Comparison of ENCODE assay signal across 8 mouse cellular contexts in genomic region chr17:23661526-23661925, GRCm38 (mm10). TPM values are rescaled to one million over a fixed set of nuclear protein-coding genes. Genes with fewer than 3 reads are reported as not detected.
DNase-seq lines count a peak whose midpoint lies in the region; TF ChIP-seq lines count a peak whose summit lies in the region.

No protein-coding gene starts in this region.

- no peaks in the 10 kb centered on the region for H3K4me1 ChIP-seq in heart, adult 2 months (ENCODE audit: control insufficient read depth, insufficient read depth, low read length)

- no peak overlapping the region for H3K4me3 ChIP-seq in heart, adult 2 months

- no peak for DNase-seq in heart, adult 2 months
- no peak for DNase-seq in heart, postnatal 25 days (ENCODE audit: low spot score)
- DNase-seq in 416B (ENCODE audit: low read depth) (peak; percentile 27), R1 (ENCODE audit: low read depth, low spot score) (peak; percentile 80)
- peak; percentile 26 for DNase-seq in lung, postnatal 14 days
- DNase-seq in right cerebral cortex, postnatal 25 days = no peak
- DNase-seq in neural tube, embryonic 10.5 days (ENCODE audit: extremely low spot score, low spot score) = no peak
- DNase-seq in layer of hippocampus, adult 9-11 months = no peak

- no peak overlapping the region for H3K9ac ChIP-seq in heart, adult 2 months (ENCODE audit: low read depth, low read length)

- no peak overlapping the region for H3K27ac ChIP-seq in heart, adult 2 months

- H3K36me3 ChIP-seq in heart, adult 2 months (ENCODE audit: control insufficient read depth, insufficient read depth, low read length) = no peaks in the 10 kb centered on the region

- no peak for TF ChIP-seq POLR2A in heart, adult 2 months (IDR thresholded peaks at IDR 0.05; ENCODE audit: insufficient read depth, low read depth, low read length)

- TF ChIP-seq CTCF in heart, adult 2 months (IDR thresholded peaks at IDR 0.05) = peak; percentile 55

- intact Hi-C loops in heart, adult 2 months (cut with DNase I) = loop anchor here (2.0 kb wide), 1 partner anchor 45 kb away; no protein-coding TSS in a partner anchor
- intact Hi-C loops in heart, postnatal 25 days (cut with DNase I) = loop anchor here (1.0 kb wide), 1 partner anchor 44 kb away; no protein-coding TSS in a partner anchor

- no peak for TF ChIP-seq EP300 in heart, adult 2 months (IDR thresholded peaks at IDR 0.05; ENCODE audit: insufficient read depth, low read depth, low read length)

- WGBS in heart, adult 2 months = 4% methylated on average over 9 of the region's 9 CpGs

- H3K27me3 ChIP-seq in heart, adult 2 months (ENCODE audit: control insufficient read depth, insufficient read depth, low read length) = peaks cover 2% of the 10 kb centered on the region; the same call in 1 of the 2 replicates

- no peaks in the 10 kb centered on the region for H3K79me2 ChIP-seq in heart, adult 2 months (replicated peaks; ENCODE audit: control insufficient read depth, insufficient read depth, low read length)

RNA-seq across cellular contexts. Expression of gene Bicdl2, which starts 1.2 kb away (rescaled TPM):
- total RNA-seq in heart, adult 2 months (2021) = not detected
- polyA plus RNA-seq in heart, adult 2 months (2012; rRNA removed) = not detected in 2 replicates
- not detected for total RNA-seq in heart, postnatal 25 days (2021)

RNA-seq across cellular contexts. Expression of gene Hcfc1r1, which starts 11.9 kb away (rescaled TPM):
- total RNA-seq in heart, adult 2 months (2021) = 100 to 1,000 TPM; 172 to 215 TPM
- 494 and 575 TPM in 2 replicates for polyA plus RNA-seq in heart, adult 2 months (2012; rRNA removed)
- 100 to 1,000 TPM; 193 to 207 TPM for total RNA-seq in heart, postnatal 25 days (2021)

RNA-seq across cellular contexts. Expression of gene Thoc6, which starts 12.2 kb away (rescaled TPM):
- 1 to 10 TPM; 9.6 to 9.7 TPM for total RNA-seq in heart, adult 2 months (2021)
- 14.4 and 15.3 TPM in 2 replicates for polyA plus RNA-seq in heart, adult 2 months (2012; rRNA removed)
- total RNA-seq in heart, postnatal 25 days (2021) = 10 to 100 TPM; 12.2 to 12.3 TPM

RNA-seq across cellular contexts. Expression of gene Tnfrsf12a, which starts 15.7 kb away (rescaled TPM):
- total RNA-seq in heart, adult 2 months (2021) = 10 to 100 TPM; 80.1 to 82.5 TPM
- polyA plus RNA-seq in heart, adult 2 months (2012; rRNA removed) = 28.1 and 37.9 TPM in 2 replicates
- total RNA-seq in heart, postnatal 25 days (2021) = 100 to 1,000 TPM in 1 of 2 experiments, 10 to 100 TPM in 1; 79.9 to 111 TPM

RNA-seq across cellular contexts. Expression of gene Mmp25, which starts 16.4 kb away (rescaled TPM):
- total RNA-seq in heart, adult 2 months (2021) = under 1 TPM; 0.09 to 0.10 TPM
- 0.18 and 0.21 TPM in 2 replicates for polyA plus RNA-seq in heart, adult 2 months (2012; rRNA removed)
- total RNA-seq in heart, postnatal 25 days (2021) = under 1 TPM; 0.06 to 0.08 TPM

Comparison
In these comparisons a context has a peak if more than half of its experiments do, and no peak if none do; other contexts are left out.
1. DNase-seq: peak in 416B (single experiment), R1 (single experiment) and lung, postnatal 14 days (single experiment); none in heart, adult 2 months (0 of 2), heart, postnatal 25 days (single experiment), right cerebral cortex, postnatal 25 days (single experiment), neural tube, embryonic 10.5 days (single experiment) and layer of hippocampus, adult 9-11 months (single experiment).